Mouse (Mus musculus): ENCODE data around the gene Rbpj.
"Not testable (repeated sequence)": the region's sequence is repeated elsewhere in the genome, so short reads cannot be mapped to it uniquely, and the experiment has no call there.

Gene Rbpj

DNA sequence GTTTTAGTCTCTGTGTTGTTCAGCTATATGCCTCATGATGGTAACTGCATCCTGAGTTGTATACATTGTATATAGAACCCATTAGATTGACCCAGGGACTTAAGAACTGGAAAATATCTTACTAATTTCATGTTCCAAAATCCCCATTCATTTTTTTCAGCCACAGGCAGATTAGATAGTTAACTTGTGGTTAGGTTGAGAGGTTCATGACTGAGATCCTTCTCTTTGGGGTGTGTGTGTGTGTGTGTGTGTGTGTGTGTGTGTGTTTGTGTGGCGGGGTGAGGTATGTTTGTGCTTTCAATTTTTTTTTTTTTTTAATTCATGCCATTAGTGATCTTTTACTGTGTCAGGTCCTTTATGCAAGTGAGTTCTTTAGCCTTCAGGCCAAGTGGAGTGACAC lies 133.2 kb downstream of the Rbpj start:
- no peak for DNase-seq

DNA sequence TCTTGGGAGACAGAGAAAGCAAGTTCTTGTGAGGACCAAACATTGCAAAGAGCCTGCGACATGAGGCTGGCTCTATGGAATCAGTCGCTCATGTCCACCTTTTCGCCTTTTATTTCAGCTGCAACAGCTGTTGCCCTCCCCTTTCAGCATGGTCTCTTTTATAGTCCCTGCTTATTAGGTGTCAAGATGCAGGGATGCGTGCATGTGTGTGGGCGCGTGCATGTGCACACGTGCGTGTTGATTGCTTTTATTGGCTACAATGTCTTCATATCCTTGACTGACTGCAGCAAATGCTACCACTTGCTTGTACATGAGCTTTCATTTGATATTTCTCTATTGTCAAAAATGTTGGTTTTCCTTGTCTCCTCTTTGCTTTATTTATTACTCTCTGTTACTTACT lies 136.2 kb downstream of the Rbpj start:
- DNase-seq: no peak

DNA sequence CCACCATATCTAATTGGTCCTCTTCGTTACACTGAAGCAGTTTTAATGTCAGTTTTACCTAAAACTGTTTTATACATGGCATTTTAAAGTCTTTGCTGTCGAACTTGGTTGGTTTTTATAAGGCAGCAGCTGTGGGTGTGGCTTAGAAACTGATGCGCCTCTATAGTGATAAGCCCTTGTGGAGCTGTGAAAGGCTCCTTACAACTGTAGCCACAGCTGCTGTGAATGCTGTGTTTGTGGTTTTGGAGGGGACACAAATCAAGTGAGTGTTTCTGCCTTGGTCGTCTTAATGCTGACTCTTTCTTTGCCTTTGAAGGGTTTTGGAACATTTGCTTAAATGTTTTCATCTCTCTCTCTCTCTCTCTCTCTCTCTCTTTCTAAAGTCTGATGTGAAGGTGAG lies 139.5 kb downstream of the Rbpj start:
- no peak for DNase-seq

DNA sequence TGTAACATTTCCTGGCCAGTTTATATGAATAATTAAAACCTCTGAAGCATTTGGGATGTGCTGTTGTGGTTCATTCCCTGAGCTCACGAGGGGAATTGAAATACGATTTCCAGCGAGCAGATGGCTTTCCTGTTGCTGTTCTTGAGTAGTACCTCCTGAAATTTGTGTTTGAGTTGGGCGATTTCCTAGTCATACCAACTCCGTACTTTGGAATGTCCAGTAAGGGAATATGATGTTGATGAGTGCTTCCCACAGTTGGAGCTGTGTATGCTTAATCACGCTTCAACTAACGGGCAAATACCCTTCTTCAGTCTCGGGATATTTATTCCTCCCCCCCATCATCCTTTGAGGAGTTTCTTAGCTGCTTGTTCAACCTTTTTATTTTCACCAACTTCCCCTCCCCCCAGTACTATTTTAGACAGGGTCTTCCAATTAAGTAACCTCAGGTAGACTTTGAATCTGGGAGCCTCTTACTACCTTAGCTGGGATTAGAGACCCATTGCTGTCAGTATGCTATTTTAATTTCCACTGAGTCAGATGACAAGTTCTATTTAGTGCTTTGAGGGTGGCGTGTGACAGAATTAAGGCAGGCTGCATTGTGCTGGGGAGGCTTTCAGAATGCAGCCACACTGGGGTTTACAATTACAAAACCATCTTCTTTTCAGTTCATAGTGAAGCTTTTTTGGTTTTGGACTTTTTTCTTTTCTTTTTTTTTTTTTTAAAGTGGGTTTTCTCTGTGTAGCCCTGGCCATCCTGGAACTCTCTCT lies 141.5 kb downstream of the Rbpj start:
- no peak for DNase-seq

DNA sequence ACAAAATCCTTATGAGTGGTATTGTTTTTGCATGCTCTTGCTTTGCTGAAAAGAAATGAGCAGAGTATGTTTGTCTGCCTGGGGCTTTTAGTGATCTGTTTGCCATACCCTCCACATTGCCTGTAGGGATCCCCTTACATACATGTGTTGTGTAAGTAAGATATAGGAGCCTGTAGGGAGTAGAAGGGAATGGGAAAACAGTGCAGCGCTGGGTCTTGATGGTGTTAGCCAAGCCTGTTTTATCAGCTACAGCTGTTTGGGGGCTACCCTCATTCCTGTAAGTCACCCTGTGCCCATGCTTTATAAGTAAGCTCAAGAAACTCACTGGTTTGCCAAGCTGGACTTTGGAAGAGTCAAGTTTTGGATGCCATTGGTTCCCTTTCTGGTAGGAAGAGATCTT lies 152.9 kb downstream of the Rbpj start:
- no peak for DNase-seq

DNA sequence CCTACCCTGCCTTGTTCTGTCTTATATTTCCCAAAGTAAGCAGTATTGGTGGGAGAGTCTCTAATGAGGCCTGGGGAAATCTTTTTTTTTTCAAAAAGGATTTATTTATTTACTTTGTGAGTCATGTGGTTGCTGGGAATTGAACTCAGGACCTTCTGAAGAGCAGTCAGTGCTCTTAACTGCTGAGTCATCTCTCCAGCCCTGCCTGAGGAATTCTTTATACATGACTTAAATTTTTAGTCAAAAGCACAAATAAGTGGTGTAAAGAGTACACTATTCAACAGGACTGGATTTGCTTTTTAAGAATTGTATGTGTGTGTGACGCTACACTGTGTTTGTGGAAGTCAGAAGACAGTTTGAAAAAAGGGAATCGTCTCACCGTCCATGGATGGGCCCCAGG lies 166.1 kb downstream of the Rbpj start:
- no peak for DNase-seq

DNA sequence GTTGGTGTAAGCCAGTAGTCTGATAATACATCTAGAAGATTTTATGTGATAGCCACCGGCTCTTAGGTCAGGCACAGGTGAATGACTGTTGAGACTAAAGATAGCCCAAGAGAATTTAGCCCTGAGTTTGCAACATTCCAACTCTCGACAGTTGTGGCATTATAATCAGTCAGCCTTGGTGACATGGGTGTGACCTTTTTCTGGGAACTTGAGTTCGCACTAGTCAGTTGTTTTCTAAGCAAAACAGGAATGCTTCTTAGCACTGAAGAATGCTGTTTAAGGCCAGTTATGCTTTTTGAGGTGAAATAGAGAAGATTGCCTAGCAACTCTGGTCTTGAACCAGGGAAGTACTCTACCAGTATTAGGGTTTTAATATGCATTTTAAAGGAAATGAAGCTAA lies 170.8 kb downstream of the Rbpj start:
- DNase-seq: no peak

DNA sequence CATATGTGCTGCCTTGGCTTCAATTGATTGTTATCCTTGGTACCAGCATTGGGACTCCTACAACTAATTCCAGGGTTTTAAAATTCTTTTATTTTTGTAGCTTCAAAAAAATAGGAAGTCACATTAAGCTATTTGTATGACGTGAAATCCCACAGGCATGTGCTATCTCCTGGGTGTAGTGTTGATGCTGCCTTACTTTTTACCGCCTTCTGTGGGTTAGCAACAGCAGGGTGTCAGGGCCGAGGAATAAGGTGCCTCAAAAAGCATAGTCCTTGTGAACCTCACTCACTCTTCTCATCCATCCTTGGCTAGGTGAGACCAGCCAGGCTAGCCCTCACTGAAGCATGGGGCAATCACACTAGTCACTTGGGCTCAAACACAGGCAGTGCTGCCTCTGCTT lies 171.3 kb downstream of the Rbpj start:
- no peak for DNase-seq

DNA sequence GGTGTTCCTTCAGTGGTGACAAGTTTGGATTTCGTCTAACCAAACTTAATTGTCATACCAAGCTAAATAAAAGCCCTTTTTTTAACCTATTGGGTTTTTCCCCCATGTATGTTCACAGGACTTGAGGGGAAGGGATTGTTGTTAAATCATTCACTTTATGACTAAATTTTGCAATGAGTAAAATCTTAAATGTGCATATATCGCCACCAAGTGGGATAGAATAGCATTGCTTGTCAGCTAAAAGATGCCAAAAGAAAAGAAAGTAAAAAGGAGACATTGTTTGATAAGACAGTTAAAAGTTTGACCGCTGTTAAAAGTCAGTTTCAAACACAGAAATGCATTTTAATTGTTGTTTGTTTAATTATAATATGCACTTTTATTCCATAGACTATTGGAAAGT lies 172.7 kb downstream of the Rbpj start:
- DNase-seq: no peak

DNA sequence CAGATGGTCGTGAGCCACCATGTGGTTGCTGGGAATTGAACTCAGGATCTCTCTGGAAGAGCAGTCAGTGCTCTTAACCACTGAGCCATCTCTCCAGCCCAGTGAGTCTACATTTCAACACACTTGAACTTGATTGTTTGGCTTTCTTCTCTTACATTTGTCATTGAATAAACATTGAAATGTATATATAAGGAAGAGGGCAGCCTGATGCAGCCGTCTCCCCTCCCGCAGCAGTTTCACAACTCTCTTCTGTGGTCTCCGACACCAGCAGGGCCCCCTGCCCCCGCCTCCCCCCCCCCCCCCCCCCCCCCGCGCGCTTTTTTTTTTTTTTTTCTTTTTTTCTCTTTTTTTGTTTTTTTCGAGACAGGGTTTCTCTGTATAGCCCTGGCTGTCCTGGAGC lies 180.7 kb downstream of the Rbpj start:
- no peak for DNase-seq

DNA sequence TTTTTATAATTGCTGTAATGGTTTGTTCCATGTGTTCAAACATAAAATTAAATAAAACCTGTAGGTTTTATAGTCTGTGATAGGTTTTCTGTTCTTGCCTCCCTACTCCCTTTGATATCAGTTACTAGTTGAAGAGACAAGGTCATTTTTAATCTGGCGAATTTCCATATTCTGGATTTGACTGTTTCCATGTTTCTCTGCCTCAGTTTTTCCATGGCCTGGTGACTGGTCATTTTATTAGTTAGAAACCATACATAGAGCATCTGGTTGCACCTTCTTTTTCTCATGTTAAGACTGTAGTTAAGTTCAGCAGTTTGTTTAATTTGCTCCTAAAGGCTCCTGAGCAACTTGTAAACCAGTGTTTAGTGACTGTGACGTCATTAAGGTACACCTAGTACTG lies 181.4 kb downstream of the Rbpj start:
- DNase-seq: no peak

DNA sequence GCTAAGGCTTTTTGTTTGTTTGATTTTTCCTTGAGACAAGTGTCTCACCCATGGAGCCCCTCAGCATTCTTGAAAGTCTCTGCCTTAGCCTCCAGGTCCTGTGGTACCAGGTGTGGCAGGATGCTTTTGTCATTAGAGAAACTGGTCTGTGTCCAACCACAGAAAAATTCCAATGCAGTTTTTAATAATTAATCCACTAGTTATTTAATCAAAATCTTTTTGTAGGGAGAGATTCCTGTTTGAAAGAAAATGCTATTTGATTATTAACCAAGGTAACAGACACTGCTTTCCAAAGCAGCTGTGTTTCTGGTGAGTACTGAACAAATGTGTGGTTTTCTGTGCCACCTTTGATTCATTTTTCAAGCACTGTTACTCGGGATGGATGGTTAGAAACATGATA lies 190.6 kb downstream of the Rbpj start:
- DNase-seq: no peak

DNA sequence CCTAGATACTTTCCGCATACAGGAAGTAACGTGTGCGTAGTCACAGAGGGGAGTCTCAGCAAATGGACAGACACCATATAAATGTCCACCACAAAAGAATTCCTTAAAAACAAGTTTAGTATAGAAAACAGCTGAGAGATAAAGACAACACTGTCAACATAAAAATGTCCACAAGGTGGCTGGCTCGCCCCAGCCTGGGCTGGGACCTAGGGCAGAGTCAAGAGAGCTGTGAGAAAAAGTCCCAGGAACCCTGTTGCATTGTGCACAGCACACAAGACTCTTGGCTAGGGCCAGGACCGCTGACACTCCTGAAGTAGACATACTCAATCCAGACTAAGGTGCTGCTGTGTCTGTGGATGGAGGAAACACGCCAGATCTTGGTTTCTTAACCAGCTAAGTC lies 192.0 kb downstream of the Rbpj start:
- no peak for DNase-seq

DNA sequence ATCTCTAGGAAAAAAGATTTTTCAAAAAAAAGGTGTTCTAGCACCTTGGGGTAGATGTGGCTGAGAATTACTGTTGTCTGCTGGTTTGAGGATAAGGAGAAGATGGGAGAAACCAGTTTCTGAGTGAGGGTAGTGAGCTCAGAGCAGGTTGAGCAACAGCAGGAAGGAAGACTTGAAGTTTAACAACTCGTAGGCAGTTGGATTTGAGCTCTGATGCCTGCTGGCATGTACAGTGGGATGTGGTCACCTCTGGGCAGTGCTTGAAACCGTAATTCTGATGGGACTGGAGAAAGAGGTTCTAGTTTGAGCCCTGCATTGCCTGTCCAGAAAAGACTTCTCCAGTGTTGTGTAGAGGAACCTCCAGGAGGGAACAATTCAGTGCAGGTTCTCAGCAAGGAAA lies 195.6 kb downstream of the Rbpj start:
- no peak for DNase-seq

DNA sequence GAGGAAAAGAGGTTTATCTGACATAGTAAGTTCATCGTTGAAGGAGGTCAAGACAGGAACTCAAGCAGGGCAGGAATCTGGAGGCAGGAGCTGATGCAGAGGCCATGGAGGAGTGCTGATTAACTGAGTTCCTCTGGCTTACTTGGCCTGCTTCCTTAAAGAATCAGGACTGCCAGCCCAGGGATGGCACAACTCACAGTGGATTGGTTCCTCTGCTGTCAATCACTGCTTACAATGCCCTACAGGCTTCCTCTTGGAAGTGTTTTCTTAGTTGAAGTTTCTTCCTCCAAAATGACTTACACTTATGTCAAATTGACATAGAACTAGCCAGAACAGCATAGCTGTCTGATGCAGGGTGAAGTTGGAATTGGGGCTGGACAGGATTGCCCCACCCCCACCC lies 196.5 kb downstream of the Rbpj start:
- DNase-seq: no peak

DNA sequence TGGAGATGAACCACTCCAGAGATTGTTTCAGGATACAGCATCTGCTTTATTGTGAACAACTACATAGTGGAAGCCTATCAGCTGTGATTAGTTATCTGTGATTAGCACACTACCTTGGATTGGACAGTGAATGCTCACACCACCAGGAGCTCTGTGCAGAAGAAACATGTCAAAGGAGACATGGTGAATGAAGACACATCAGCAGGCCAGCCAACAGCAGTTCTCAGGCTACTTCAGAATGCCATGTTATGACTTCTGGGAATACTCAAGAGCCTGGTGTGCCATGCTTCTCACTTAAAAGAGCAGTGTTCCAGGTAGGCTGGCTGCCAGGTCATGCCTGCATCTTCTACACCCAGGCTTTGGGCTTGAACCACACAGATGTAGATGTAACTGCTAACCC lies 197.7 kb downstream of the Rbpj start:
- no peak for DNase-seq

DNA sequence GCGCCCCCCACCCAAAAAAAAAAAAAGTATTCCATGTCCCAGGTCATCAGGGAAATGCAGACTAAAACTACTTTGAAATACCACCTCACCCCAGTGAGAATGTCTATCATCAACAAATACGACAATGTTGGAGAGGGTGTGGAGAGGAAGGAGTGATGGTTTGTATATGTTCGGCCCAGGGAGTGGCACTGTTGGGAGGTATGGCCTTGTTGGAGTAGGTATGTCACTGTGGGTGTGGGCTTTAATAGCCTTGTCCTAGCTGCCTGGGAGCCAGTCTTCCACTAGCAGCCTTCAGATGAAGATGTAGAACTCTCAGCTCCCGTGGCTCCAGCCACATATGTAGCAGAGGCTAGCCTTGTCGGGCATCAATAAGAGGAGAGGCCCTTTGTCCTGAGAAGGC lies 202.1 kb downstream of the Rbpj start:
- no peak for DNase-seq

DNA sequence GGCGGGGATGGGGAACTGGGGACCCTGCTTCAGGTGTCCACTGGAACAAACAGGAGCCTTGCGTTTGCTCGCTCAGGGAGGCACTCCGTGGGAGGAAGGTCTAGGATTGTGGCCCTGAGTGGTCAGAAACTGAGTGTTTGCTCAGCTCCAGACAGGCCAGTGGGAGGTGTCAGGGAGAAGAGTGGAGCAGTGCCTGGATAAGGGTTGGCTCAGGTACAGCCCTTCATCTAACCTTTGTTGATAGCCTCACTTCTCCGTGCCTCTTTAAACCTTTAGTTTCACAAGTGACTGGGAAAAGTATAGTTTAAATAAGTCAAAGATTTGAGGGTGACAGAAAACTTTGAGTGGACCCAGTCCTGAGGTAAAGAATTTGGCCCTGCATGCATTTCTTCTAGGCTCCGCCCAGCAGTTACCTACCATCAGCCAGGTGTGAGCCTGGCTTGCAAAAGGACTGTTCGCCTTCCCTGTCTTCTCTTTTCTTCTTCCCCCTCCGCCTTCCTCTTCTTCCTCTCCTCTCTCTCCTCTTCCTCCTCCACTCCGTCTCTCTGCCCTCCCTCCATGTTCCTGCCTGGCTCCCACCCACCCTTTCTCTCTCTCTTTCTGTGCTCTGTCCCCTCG lies 204.5 kb downstream of the Rbpj start:
- no peak for DNase-seq

DNA sequence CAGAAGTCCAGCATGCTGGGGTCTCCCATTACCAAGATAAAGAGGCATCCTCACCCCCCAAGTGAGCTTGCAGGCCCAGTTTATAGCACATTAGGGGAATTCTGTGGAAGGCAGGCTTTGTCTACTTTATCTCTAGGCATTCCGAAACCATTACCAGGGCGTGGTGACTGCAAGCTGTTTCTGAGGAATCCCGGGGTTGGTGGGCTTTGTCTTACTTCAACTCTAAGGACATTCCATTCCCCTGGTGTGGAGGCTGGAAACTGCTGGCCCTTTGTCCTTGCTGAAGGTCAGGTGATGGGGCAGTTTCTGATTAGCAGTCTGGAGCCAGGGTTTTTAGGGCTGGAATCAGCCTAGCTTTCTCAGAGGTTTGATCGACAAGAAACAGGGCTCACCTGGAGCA lies 205.6 kb downstream of the Rbpj start:
- no peak for DNase-seq

DNA sequence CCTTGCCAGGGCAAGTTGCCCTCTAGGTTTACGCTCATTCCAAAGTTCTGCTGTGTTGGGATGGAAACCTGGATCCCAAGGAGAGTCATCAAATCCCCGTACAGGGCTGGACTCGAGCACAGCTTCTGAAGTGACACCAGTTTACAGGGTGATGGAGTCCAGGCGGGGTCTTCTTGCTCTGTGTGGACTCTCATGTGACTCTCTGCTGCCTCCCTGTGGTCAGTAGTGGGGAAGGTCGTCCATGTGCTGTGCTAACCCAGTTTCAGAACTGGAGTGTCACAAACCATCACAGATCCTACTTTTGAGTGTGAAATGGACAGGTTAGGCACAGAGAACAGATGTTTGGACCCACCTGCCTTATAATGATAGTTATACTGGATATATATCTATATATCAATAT lies 206.4 kb downstream of the Rbpj start:
- peak; percentile 18 for DNase-seq

DNA sequence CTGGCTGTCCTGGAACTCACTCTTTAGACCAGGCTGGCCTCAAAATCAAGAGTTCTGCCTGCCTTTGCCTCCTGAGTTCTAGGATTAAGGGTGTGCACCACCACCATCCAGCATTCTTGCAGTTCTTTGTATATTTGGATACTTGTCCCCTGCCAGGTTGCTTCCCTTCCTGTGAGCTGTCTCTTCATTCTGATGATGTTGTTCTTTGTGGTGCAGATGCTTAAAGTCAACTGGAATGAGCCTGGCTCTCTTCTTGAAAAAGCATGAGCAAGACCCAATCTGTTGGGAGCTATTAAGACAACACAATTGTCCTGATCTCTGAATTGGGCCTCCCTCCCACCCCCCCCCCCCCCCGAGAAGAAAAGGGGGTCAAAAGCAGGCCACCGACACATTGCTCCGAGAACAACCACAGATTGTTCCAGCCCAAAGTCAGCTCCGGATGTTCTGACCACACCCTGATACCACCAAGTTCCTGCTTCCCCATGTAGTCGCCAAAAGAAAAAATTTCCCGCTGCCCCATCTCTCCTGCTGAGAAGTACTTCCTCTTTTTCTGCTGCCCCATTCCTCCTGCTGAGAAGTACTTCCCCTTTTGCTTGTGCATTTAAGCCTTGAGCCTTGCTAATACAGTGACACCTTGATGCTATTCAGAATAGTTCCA lies 207.7 kb downstream of the Rbpj start:
- DNase-seq: not testable (repeated sequence)

DNA sequence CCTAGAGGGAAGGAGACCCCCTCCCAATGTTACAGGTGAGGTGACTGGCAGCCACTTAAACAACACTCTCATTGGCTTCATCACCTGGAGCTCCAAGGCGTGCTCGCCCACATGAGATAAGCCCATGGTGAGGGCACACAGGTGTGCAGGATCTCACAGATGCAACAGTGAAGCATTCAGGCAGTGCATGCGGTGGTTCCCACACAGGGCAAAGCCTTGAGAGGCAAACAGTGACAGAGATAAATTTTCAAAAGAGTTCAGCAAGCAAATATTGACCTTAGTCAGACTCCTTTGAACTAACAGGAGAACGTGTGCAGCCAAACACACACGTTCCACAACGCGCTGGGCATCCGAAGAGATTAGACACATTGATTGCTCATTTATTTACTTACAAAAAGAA lies 210.7 kb downstream of the Rbpj start:
- no peak for DNase-seq

DNA sequence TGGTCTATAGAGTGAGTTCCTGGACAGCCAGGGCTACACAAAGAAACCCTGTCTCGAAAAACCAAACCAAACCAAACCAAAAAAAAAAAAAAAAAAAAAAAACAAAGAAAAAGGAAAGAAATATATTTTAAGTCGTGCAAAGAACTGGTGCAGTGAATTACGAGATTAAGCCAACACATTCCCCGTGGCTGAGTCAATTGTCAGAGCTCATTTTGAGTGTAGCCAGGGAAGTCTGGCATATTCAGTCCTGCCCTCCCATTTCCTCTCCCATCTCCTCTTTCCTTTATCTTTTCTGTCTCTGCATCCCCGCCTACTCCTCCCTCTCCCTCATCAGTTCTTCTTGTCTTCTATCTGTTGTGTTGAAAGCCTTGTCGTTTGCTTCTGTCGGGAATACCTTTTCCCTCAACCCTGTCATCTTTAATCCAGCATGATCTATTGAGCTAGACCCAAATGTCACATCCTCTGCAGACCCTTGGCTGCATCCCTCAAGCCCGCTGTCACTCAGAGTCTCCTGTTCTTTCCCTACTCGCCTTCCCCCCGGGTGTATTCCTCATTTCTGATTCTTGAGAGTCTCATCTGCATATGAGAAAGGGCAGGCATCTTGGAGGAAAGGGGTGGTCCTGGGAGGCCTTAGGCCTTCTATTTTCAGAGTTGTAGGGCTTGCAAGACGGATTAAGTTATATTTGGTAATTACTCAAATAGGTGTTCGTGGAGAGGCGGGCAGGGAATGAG lies 212.2 kb downstream of the Rbpj start:
- DNase-seq: no peak

DNA sequence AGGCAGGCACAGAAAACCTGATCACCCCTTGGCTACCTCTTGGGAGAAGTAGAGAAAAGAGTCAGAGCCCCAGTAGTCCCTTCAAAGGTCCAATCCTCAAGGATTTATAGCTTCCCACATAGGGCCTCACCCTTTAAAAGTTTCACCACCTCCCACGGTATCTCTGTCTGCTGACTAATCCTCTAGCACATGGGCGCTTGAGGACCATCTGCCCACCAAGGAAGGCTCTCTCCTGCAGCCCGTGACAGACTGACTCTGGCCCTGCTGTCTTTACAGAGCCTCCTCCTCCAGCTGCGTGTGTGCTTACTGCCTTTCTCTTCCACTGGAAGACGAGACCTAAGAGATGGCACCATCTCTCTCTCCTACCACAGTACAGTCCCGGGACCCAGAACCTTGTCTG lies 213.7 kb downstream of the Rbpj start:
- DNase-seq: no peak
